Mouse (Mus musculus): ENCODE data around the gene Commd3. TPM values are rescaled to one million over a fixed set of nuclear protein-coding genes. Genes with fewer than 3 reads are reported as not detected.

Gene Commd3
- polyA plus RNA-seq, 1 experiment from 2014 or later: 192 TPM

GRCm38 (mm10) chr2:18675681-18676456, 3.7 kb downstream of the Commd3 start:
- ATAC-seq (ENCODE audit: low FRiP score): no peak
- peaks cover 41% of the 10 kb centered on the region for H3K4me1 ChIP-seq

GRCm38 (mm10) chr2:18676457-18676935, 4.3 kb downstream of the Commd3 start:
- Histone ChIP-seq H3K4me1 (peaks cover 46% of the 10 kb centered on the region), H3K27me3 (replicated peaks) (peaks cover 17% of the 10 kb centered on the region), H3K4me3 (replicated peaks) (peak overlapping the region; percentile 75), H3K27ac (replicated peaks) (peak overlapping the region; percentile 96), H3K36me3 (no peaks in the 10 kb centered on the region), H3K4me2 (peak overlapping the region; percentile 85), H3K9ac (replicated peaks) (peak overlapping the region; percentile 93), H3K9me3 (replicated peaks) (no peaks in the 10 kb centered on the region)
- ATAC-seq (ENCODE audit: low FRiP score): peak; percentile 83
- WGBS: under 1% methylated on average over 45 of the region's 64 CpGs

More at GRCm38 (mm10) chr2:18675681-18676456, 3.7 kb downstream of the Commd3 start:
- H3K4me2 ChIP-seq: peak overlapping the region; percentile 85
- peak overlapping the region; percentile 96 for H3K27ac ChIP-seq (replicated peaks)
- peaks cover 11% of the 10 kb centered on the region for H3K27me3 ChIP-seq (replicated peaks)
- 10% methylated on average over 42 of the region's 42 CpGs for WGBS
- peak overlapping the region; percentile 75 for H3K4me3 ChIP-seq (replicated peaks)
- H3K9ac ChIP-seq (replicated peaks): peak overlapping the region; percentile 93
- no peaks in the 10 kb centered on the region for H3K36me3 ChIP-seq
- no peaks in the 10 kb centered on the region for H3K9me3 ChIP-seq (replicated peaks)

GRCm38 (mm10) chr2:18676936-18677491, 4.8 kb downstream of the Commd3 start, which contains the start of gene Bmi1:
TSS of gene Bmi1 (plus strand) at chr2:18677018.
- 2% methylated on average over 56 of the region's 77 CpGs for WGBS
- no peaks in the 10 kb centered on the region for H3K9me3 ChIP-seq (replicated peaks)
- H3K4me2 ChIP-seq: peak within 1 kb of the TSS; percentile 85
- ATAC-seq (ENCODE audit: low FRiP score): peak; percentile 66
- H3K27ac ChIP-seq (replicated peaks): peak within 1 kb of the TSS; percentile 96
- peaks cover 46% of the 10 kb centered on the region for H3K4me1 ChIP-seq
- no peaks in the 10 kb centered on the region for H3K36me3 ChIP-seq
- H3K9ac ChIP-seq (replicated peaks): peak within 1 kb of the TSS; percentile 93
- H3K4me3 ChIP-seq (replicated peaks): peak within 1 kb of the TSS; percentile 75
- peaks cover 19% of the 10 kb centered on the region for H3K27me3 ChIP-seq (replicated peaks)

GRCm38 (mm10) chr2:18677631-18678471, 5.7 kb downstream of the Commd3 start:
- Histone ChIP-seq H3K36me3 (0 out of 2 replicates have a peak, but pooled peaks cover 2% of the 10 kb centered on the region), H3K27ac (replicated peaks) (peak overlapping the region; percentile 96), H3K4me3 (replicated peaks) (peak overlapping the region; percentile 75), H3K4me1 (peaks cover 46% of the 10 kb centered on the region), H3K9ac (replicated peaks) (peak overlapping the region; percentile 93), H3K27me3 (replicated peaks) (peaks cover 22% of the 10 kb centered on the region), H3K4me2 (peak overlapping the region; percentile 85), H3K9me3 (replicated peaks) (no peaks in the 10 kb centered on the region)
- ATAC-seq (ENCODE audit: low FRiP score): no peak
- under 1% methylated on average over 55 of the region's 55 CpGs for WGBS

- Histone ChIP-seq H3K9ac (replicated peaks) (no peak overlapping the region), H3K27ac (replicated peaks) (no peak overlapping the region), H3K4me1 (peaks cover 36% of the 10 kb centered on the region), H3K4me2 (no peak overlapping the region), H3K36me3 (peaks cover 13% of the 10 kb centered on the region), H3K4me3 (replicated peaks) (no peak overlapping the region), H3K9me3 (replicated peaks) (no peaks in the 10 kb centered on the region), H3K27me3 (replicated peaks) (peaks cover 32% of the 10 kb centered on the region)
- no peak for ATAC-seq (ENCODE audit: low FRiP score)
- WGBS: 41% methylated on average over 2 of the region's 2 CpGs
Observed at GRCm38 (mm10) chr2:18679701-18680100, 7.5 kb downstream of the Commd3 start.

GRCm38 (mm10) chr2:18680501-18680900, 8.3 kb downstream of the Commd3 start:
- Histone ChIP-seq H3K27ac (replicated peaks) (no peak overlapping the region), H3K9ac (replicated peaks) (no peak overlapping the region), H3K4me1 (peaks cover 36% of the 10 kb centered on the region), H3K27me3 (replicated peaks) (peaks cover 32% of the 10 kb centered on the region), H3K4me3 (replicated peaks) (peak overlapping the region; percentile 19; the same call in 1 of the 2 replicates), H3K36me3 (peaks cover 13% of the 10 kb centered on the region), H3K9me3 (replicated peaks) (no peaks in the 10 kb centered on the region), H3K4me2 (peak overlapping the region; percentile 53)
- no peak for ATAC-seq (ENCODE audit: low FRiP score)
- WGBS: 5% methylated on average over 4 of the region's 4 CpGs

GRCm38 (mm10) chr2:18680961-18681360, 8.8 kb downstream of the Commd3 start:
- ATAC-seq (ENCODE audit: low FRiP score): no peak
- Histone ChIP-seq H3K4me3 (replicated peaks) (peak overlapping the region; percentile 19), H3K9ac (replicated peaks) (no peak overlapping the region), H3K27ac (replicated peaks) (no peak overlapping the region), H3K4me2 (peak overlapping the region; percentile 53), H3K4me1 (peaks cover 31% of the 10 kb centered on the region), H3K27me3 (replicated peaks) (peaks cover 32% of the 10 kb centered on the region), H3K9me3 (replicated peaks) (no peaks in the 10 kb centered on the region), H3K36me3 (peaks cover 13% of the 10 kb centered on the region)
- WGBS: 5% methylated on average over 27 of the region's 29 CpGs

- ATAC-seq (ENCODE audit: low FRiP score): no peak
- Histone ChIP-seq H3K36me3 (peaks cover 13% of the 10 kb centered on the region), H3K27me3 (replicated peaks) (peaks cover 56% of the 10 kb centered on the region), H3K27ac (replicated peaks) (no peak overlapping the region), H3K9ac (replicated peaks) (no peak overlapping the region), H3K4me1 (peaks cover 23% of the 10 kb centered on the region), H3K9me3 (replicated peaks) (no peaks in the 10 kb centered on the region), H3K4me2 (no peak overlapping the region), H3K4me3 (replicated peaks) (no peak overlapping the region)
- 60% methylated on average over 5 of the region's 5 CpGs for WGBS
Observed at GRCm38 (mm10) chr2:18684062-18684461, 11.9 kb downstream of the Commd3 start.

- Histone ChIP-seq H3K4me3 (replicated peaks) (no peak overlapping the region), H3K9ac (replicated peaks) (no peak overlapping the region), H3K27ac (replicated peaks) (no peak overlapping the region), H3K36me3 (peaks cover 13% of the 10 kb centered on the region), H3K27me3 (replicated peaks) (peaks cover 48% of the 10 kb centered on the region), H3K9me3 (replicated peaks) (no peaks in the 10 kb centered on the region), H3K4me2 (no peak overlapping the region), H3K4me1 (peaks cover 21% of the 10 kb centered on the region)
- 52% methylated on average over 6 of the region's 6 CpGs for WGBS
- ATAC-seq (ENCODE audit: low FRiP score): no peak
Observed at GRCm38 (mm10) chr2:18686386-18686785, 14.2 kb downstream of the Commd3 start.

GRCm38 (mm10) chr2:18686826-18687519, 14.8 kb downstream of the Commd3 start:
- ATAC-seq (ENCODE audit: low FRiP score): no peak
- Histone ChIP-seq H3K27ac (replicated peaks) (no peak overlapping the region), H3K36me3 (peaks cover 13% of the 10 kb centered on the region), H3K4me3 (replicated peaks) (no peak overlapping the region), H3K4me1 (peaks cover 21% of the 10 kb centered on the region), H3K4me2 (no peak overlapping the region), H3K27me3 (replicated peaks) (peaks cover 46% of the 10 kb centered on the region), H3K9ac (replicated peaks) (no peak overlapping the region), H3K9me3 (replicated peaks) (no peaks in the 10 kb centered on the region)
- WGBS: 26% methylated on average over 8 of the region's 8 CpGs

- Histone ChIP-seq H3K9ac (replicated peaks) (no peak overlapping the region), H3K27me3 (replicated peaks) (peaks cover 51% of the 10 kb centered on the region), H3K9me3 (replicated peaks) (no peaks in the 10 kb centered on the region), H3K4me1 (peaks cover 21% of the 10 kb centered on the region), H3K36me3 (peaks cover 11% of the 10 kb centered on the region), H3K27ac (replicated peaks) (no peak overlapping the region), H3K4me3 (replicated peaks) (no peak overlapping the region), H3K4me2 (no peak overlapping the region)
- WGBS: 6% methylated on average over 9 of the region's 9 CpGs
- no peak for ATAC-seq (ENCODE audit: low FRiP score)
Observed at GRCm38 (mm10) chr2:18687671-18688170, 15.5 kb downstream of the Commd3 start.
